Mouse (Mus musculus) CD4-positive, CD25-positive, alpha-beta regulatory T cell, adult 2 months (primary cell): ENCODE measurements around the gene Cfc1.
A peak's percentile ranks its signal among the peaks of the same experiment; 100 is the strongest.
"Not testable (repeated sequence)": the region's sequence is repeated elsewhere in the genome, so short reads cannot be mapped to it uniquely, and the experiment has no call there.

Experiments used
- DNase-seq: peaks from one replicate; pipeline ENCODE4 v3.0.0-alpha.2; 2012; ENCODE audit warnings: low read depth, low spot score

The Cfc1 gene

GRCm38 (mm10) chr1:34535043-34535698 lies at the start of gene Cfc1:
Gene Cfc1 (plus strand): TSS chr1:34535648.
- DNase-seq, result not testable (repeated sequence)

GRCm38 (mm10) chr1:34487383-34487782 lies 48.1 kb upstream of the Cfc1 start:
- peak; percentile 41 for DNase-seq

GRCm38 (mm10) chr1:34489852-34490541 lies 45.5 kb upstream of the Cfc1 start:
- DNase-seq, result no peak

- DNase-seq, result no peak
Measured at GRCm38 (mm10) chr1:34491480-34491879, 44.0 kb upstream of the Cfc1 start.

GRCm38 (mm10) chr1:34502991-34503390 lies 32.5 kb upstream of the Cfc1 start:
- no peak for DNase-seq

GRCm38 (mm10) chr1:34505307-34505706 lies 30.1 kb upstream of the Cfc1 start:
- DNase-seq, result no peak

GRCm38 (mm10) chr1:34505970-34506551 lies 29.4 kb upstream of the Cfc1 start:
- DNase-seq, result no peak

- DNase-seq, result no peak
Measured at GRCm38 (mm10) chr1:34507986-34508385, 27.5 kb upstream of the Cfc1 start.

GRCm38 (mm10) chr1:34510575-34510981 lies 24.9 kb upstream of the Cfc1 start:
- peak; percentile 75 for DNase-seq

- DNase-seq, result peak; percentile 82
Measured at GRCm38 (mm10) chr1:34511027-34511426, 24.4 kb upstream of the Cfc1 start.

- no peak for DNase-seq
Measured at GRCm38 (mm10) chr1:34513068-34513467, 22.4 kb upstream of the Cfc1 start.

- no peak for DNase-seq
Measured at GRCm38 (mm10) chr1:34516595-34516994, 18.9 kb upstream of the Cfc1 start.

- not testable (repeated sequence) for DNase-seq
Measured at GRCm38 (mm10) chr1:34517297-34517696, 18.2 kb upstream of the Cfc1 start.

- DNase-seq, result not testable (repeated sequence)
Measured at GRCm38 (mm10) chr1:34517797-34518196, 17.7 kb upstream of the Cfc1 start.

- no peak for DNase-seq
Measured at GRCm38 (mm10) chr1:34518259-34518658, 17.2 kb upstream of the Cfc1 start.

- no peak for DNase-seq
Measured at GRCm38 (mm10) chr1:34522205-34522849, 13.1 kb upstream of the Cfc1 start.

- DNase-seq, result no peak
Measured at GRCm38 (mm10) chr1:34522850-34523244, 12.6 kb upstream of the Cfc1 start.

- DNase-seq, result no peak
Measured at GRCm38 (mm10) chr1:34523647-34524046, 11.8 kb upstream of the Cfc1 start.

- DNase-seq, result not testable (repeated sequence)
Measured at GRCm38 (mm10) chr1:34534574-34534973, 874 bp upstream of the Cfc1 start.

- DNase-seq, result no peak
Measured at GRCm38 (mm10) chr1:34536291-34536766, 881 bp downstream of the Cfc1 start.

GRCm38 (mm10) chr1:34536767-34537485 lies 1.5 kb downstream of the Cfc1 start:
- peak; percentile 28 for DNase-seq
